Mouse (Mus musculus) heart, postnatal 0 days (tissue): Measurements from ENCODE around the gene Wdr70.

Source experiments
- CTCF ChIP-seq: IDR thresholded peaks from 2 replicates; pipeline ENCODE4 v1.5.1; 2016; ENCODE audit warnings: antibody characterized with exemption, control low read depth, low read depth
- EP300 ChIP-seq: IDR thresholded peaks from 2 replicates; pipeline ENCODE4 v1.6.1; 2016; ENCODE audit warnings: antibody characterized with exemption, low read depth

DNA sequence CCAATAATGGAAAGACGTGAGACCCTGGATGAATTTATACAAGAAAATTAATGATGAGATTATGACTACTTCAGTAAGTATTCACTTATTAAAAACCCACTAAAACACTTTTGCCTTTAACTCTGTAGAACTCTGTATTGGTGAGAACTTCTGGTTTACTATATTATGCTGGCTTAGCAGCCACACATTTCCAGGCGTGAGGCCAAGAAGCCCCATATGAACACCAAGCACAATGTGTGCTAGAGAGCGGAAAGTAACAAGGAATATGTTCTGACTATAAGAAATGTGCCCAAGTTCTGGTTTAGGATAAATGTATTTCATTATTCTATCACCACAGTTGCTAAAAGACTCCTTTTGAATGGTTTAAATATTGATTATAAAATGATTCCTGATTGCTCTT, 68.4 kb downstream of the Wdr70 start:
- TF ChIP-seq CTCF (no peak), EP300 (no peak)
